Mouse (Mus musculus) E14TG2a.4 (cell line): Measurements from ENCODE around the gene Grin2a.

Experiments
- CTCF ChIP-seq: conservative IDR thresholded peaks from 2 replicates; pipeline ENCODE4 v1.5.1; 2014; ENCODE audit warnings: low read length
- NANOG ChIP-seq: IDR thresholded peaks from 2 replicates; pipeline ENCODE4 v1.6.1; 2014; ENCODE audit warnings: borderline replicate concordance, low read length, mixed read lengths
- POU5F1 ChIP-seq: IDR thresholded peaks from 2 replicates; pipeline ENCODE4 v1.6.1; 2014; ENCODE audit warnings: low read length, borderline replicate concordance

GRCm38 (mm10) chr16:9670750-9671161 lies 324.6 kb downstream of the Grin2a start:
- TF ChIP-seq NANOG (no peak), CTCF (no peak), POU5F1 (no peak)
